Mouse (Mus musculus): Measurements from ENCODE around the gene Chmp5.

- TF ChIP-seq POLR2A (IDR thresholded peaks at IDR 0.05; ENCODE audit: insufficient read depth, low read depth, low read length) (no peak), CTCF (IDR thresholded peaks at IDR 0.05) (no peak), EP300 (IDR thresholded peaks at IDR 0.05; ENCODE audit: insufficient read depth, low read depth, low read length) (no peak)
Observed at GRCm38 (mm10) chr4:40969161-40969560, 21.0 kb downstream of the Chmp5 start.

Data from heart, adult 2 months (tissue).